Mouse (Mus musculus) MEL (cell line): ENCODE results near the gene Unkl. TPM values are rescaled to one million over a fixed set of nuclear protein-coding genes. Genes with fewer than 3 reads are reported as not detected.
A peak's percentile ranks its signal among the peaks of the same experiment; 100 is the strongest.

ENCODE experiments used
- DNase-seq: peaks from one replicate; pipeline ENCODE4 v3.0.0; 2011; ENCODE audit warnings: low read depth, low spot score
- H3K27ac ChIP-seq: 2 replicates; pipeline ENCODE4 v1.5.1; 2012; ENCODE audit warnings: low read depth, mild to moderate bottlenecking, control low read depth, low read length, moderate library complexity; ENCODE audit not compliant: control insufficient read depth
- H3K27me3 ChIP-seq, 2 experiments: fragments of 150-350 bp in 1 of 2; sonication (generic) in 1 of 2; 2 replicates each; pipeline ENCODE4 v1.6.1; 2012; ENCODE audit warnings: low read length in 2 of 2, mild to moderate bottlenecking in 2 of 2, improper control_type of control experiment in 1 of 2, moderate library complexity in 1 of 2; ENCODE audit not compliant: insufficient read depth in 2 of 2, control insufficient read depth in 1 of 2
- H3K36me3 ChIP-seq, 2 experiments: 2 replicates each; pipeline ENCODE4 v1.6.1; 2012 to 2014; ENCODE audit warnings: low read length in 2 of 2, improper control_type of control experiment in 1 of 2, inconsistent platforms in 1 of 2, mild to moderate bottlenecking in 1 of 2; ENCODE audit not compliant: insufficient read depth in 2 of 2, control insufficient read depth in 1 of 2
- H3K4me1 ChIP-seq, 2 experiments: fragments of 150-350 bp in 1 of 2; sonication (generic) in 1 of 2; 2 replicates each; pipeline ENCODE4 v1.6.1; 2012; ENCODE audit warnings: low read length in 2 of 2, improper control_type of control experiment in 1 of 2, mild to moderate bottlenecking in 1 of 2; ENCODE audit not compliant: insufficient read depth in 2 of 2, control insufficient read depth in 1 of 2
- H3K4me3 ChIP-seq, 2 experiments: fragments of 150-350 bp in 1 of 2; sonication (generic) in 1 of 2; 2 replicates each; pipeline ENCODE4 v1.5.1; 2012; ENCODE audit warnings: low read depth in 2 of 2, low read length in 2 of 2, mild to moderate bottlenecking in 2 of 2, moderate library complexity in 2 of 2, control low read depth in 1 of 2, improper control_type of control experiment in 1 of 2; ENCODE audit not compliant: control insufficient read depth in 1 of 2, insufficient read depth in 1 of 2
- H3K79me2 ChIP-seq: 2 replicates; pipeline ENCODE4 v1.6.1; 2012; ENCODE audit warnings: mild to moderate bottlenecking, low read length, moderate library complexity; ENCODE audit not compliant: control insufficient read depth, poor library complexity, insufficient read depth
- H3K9ac ChIP-seq: 2 replicates; pipeline ENCODE4 v1.6.1; 2012; ENCODE audit warnings: low read depth, mild to moderate bottlenecking, control low read depth, low read length, moderate library complexity; ENCODE audit not compliant: control insufficient read depth, poor library complexity, severe bottlenecking
- H3K9me3 ChIP-seq: fragments of 150-350 bp; sonication (generic); replicated peaks from 2 replicates; pipeline ENCODE4 v1.6.1; 2012; ENCODE audit warnings: mild to moderate bottlenecking, low read length, improper control_type of control experiment, moderate library complexity; ENCODE audit not compliant: insufficient read depth
- BHLHE40 ChIP-seq: IDR thresholded peaks from 2 replicates; pipeline ENCODE4 v1.6.1; 2012; ENCODE audit warnings: low read depth, mild to moderate bottlenecking, inconsistent platforms, low read length, improper control_type of control experiment, borderline replicate concordance
- CHD1 ChIP-seq: IDR thresholded peaks from 2 replicates; pipeline ENCODE4 v1.6.1; 2012; ENCODE audit warnings: low read depth, mild to moderate bottlenecking, inconsistent platforms, low read length, improper control_type of control experiment
- CHD2 ChIP-seq: IDR thresholded peaks from 2 replicates; pipeline ENCODE4 v1.6.1; 2011; ENCODE audit warnings: low read length, improper control_type of control experiment
- CTCF ChIP-seq, 3 experiments: IDR thresholded peaks in 2 of 3; conservative IDR thresholded peaks in 1 of 3; 2 replicates each; pipeline ENCODE4 v1.5.1; 2011 to 2012; ENCODE audit warnings: low read length in 3 of 3, low read depth in 2 of 3, mild to moderate bottlenecking in 2 of 3, improper control_type of control experiment in 1 of 3, inconsistent platforms in 1 of 3, mixed read lengths in 1 of 3, moderate library complexity in 1 of 3; ENCODE audit not compliant: control insufficient read depth in 1 of 3, insufficient read depth in 1 of 3, poor library complexity in 1 of 3, severe bottlenecking in 1 of 3
- E2F4 ChIP-seq: IDR thresholded peaks from 2 replicates; pipeline ENCODE4 v1.6.1; 2011; ENCODE audit warnings: low read depth, low read length, improper control_type of control experiment, borderline replicate concordance
- ELF1 ChIP-seq: IDR thresholded peaks from 2 replicates; pipeline ENCODE4 v1.6.1; 2014; ENCODE audit warnings: low read depth, mild to moderate bottlenecking, inconsistent platforms, low read length, improper control_type of control experiment, moderate library complexity
- EP300 ChIP-seq, 2 experiments: IDR thresholded peaks; 2 replicates each; pipeline ENCODE4 v1.6.1; 2011; ENCODE audit warnings: improper control_type of control experiment in 2 of 2, low read length in 2 of 2, low read depth in 1 of 2, mild to moderate bottlenecking in 1 of 2
- ETS1 ChIP-seq: IDR thresholded peaks from 2 replicates; pipeline ENCODE4 v1.6.1; 2012; ENCODE audit warnings: low read depth, mild to moderate bottlenecking, inconsistent platforms, low read length, improper control_type of control experiment, moderate library complexity
- GABPA ChIP-seq: IDR thresholded peaks from 2 replicates; pipeline ENCODE4 v1.6.1; 2012; ENCODE audit warnings: low read depth, mild to moderate bottlenecking, inconsistent platforms, low read length, improper control_type of control experiment, moderate library complexity
- GATA1 ChIP-seq: IDR thresholded peaks from 2 replicates; pipeline ENCODE4 v1.6.1; 2011; ENCODE audit warnings: low read depth, low read length, improper control_type of control experiment
- HCFC1 ChIP-seq: IDR thresholded peaks from 2 replicates; pipeline ENCODE4 v1.6.1; 2012; ENCODE audit warnings: low read depth, mild to moderate bottlenecking, inconsistent platforms, low read length, improper control_type of control experiment, moderate library complexity
- JUND ChIP-seq: IDR thresholded peaks from 2 replicates; pipeline ENCODE4 v1.6.1; 2011; ENCODE audit warnings: low read depth, mild to moderate bottlenecking, improper control_type of control experiment, low read length
- KAT2A ChIP-seq: conservative IDR thresholded peaks from 2 replicates; pipeline ENCODE4 v1.6.1; 2012; ENCODE audit warnings: low read depth, low read length, improper control_type of control experiment, inconsistent platforms
- MAFK ChIP-seq: IDR thresholded peaks from 2 replicates; pipeline ENCODE4 v1.6.1; 2011; ENCODE audit warnings: low read depth, mild to moderate bottlenecking, low read length, improper control_type of control experiment, borderline replicate concordance
- MAZ ChIP-seq: IDR thresholded peaks from 2 replicates; pipeline ENCODE4 v1.6.1; 2012; ENCODE audit warnings: low read depth, mild to moderate bottlenecking, inconsistent platforms, low read length, improper control_type of control experiment
- MEF2A ChIP-seq: IDR thresholded peaks from 2 replicates; pipeline ENCODE4 v1.6.1; 2014; ENCODE audit warnings: low read depth, mild to moderate bottlenecking, inconsistent platforms, low read length, improper control_type of control experiment; ENCODE audit not compliant: poor library complexity, insufficient replicate concordance, severe bottlenecking; ENCODE audit errors: extremely low read depth
- MXI1 ChIP-seq: IDR thresholded peaks from 2 replicates; pipeline ENCODE4 v1.6.1; 2011; ENCODE audit warnings: mild to moderate bottlenecking, low read depth, low read length, improper control_type of control experiment
- MYB ChIP-seq: IDR thresholded peaks from 2 replicates; pipeline ENCODE4 v1.6.1; 2011; ENCODE audit warnings: mild to moderate bottlenecking, low read depth, low read length, improper control_type of control experiment
- MYC ChIP-seq: IDR thresholded peaks from 2 replicates; pipeline ENCODE4 v1.6.1; 2011; ENCODE audit warnings: low read depth, mild to moderate bottlenecking, low read length, improper control_type of control experiment, moderate library complexity
- NRF1 ChIP-seq: IDR thresholded peaks from 2 replicates; pipeline ENCODE4 v1.6.1; 2014; ENCODE audit warnings: low read depth, mild to moderate bottlenecking, inconsistent platforms, low read length, improper control_type of control experiment, moderate library complexity; ENCODE audit not compliant: poor library complexity, insufficient read depth, severe bottlenecking
- POLR2A ChIP-seq, 2 experiments: IDR thresholded peaks; 2 replicates each; pipeline ENCODE4 v1.6.1; 2011 to 2012; ENCODE audit warnings: low read length in 2 of 2, mild to moderate bottlenecking in 2 of 2, control low read depth in 1 of 2, improper control_type of control experiment in 1 of 2, low read depth in 1 of 2, moderate library complexity in 1 of 2; ENCODE audit not compliant: control insufficient read depth in 1 of 2, insufficient read depth in 1 of 2, poor library complexity in 1 of 2
- POLR2AphosphoS2 ChIP-seq: IDR thresholded peaks from 2 replicates; pipeline ENCODE4 v1.6.1; 2011; ENCODE audit warnings: low read length, improper control_type of control experiment
- POLR2AphosphoS5 ChIP-seq: IDR thresholded peaks from 2 replicates; pipeline ENCODE4 v1.6.1; 2012; ENCODE audit warnings: low read depth, borderline replicate concordance, mild to moderate bottlenecking, inconsistent platforms, low read length, moderate library complexity, mixed read lengths
- RCOR1 ChIP-seq: IDR thresholded peaks from 2 replicates; pipeline ENCODE4 v1.6.1; 2012; ENCODE audit warnings: low read depth, mild to moderate bottlenecking, inconsistent platforms, low read length, improper control_type of control experiment
- SMC3 ChIP-seq: IDR thresholded peaks from 2 replicates; pipeline ENCODE4 v1.6.1; 2011; ENCODE audit warnings: low read depth, low read length, improper control_type of control experiment
- TAL1 ChIP-seq: IDR thresholded peaks from 2 replicates; pipeline ENCODE4 v1.6.1; 2012; ENCODE audit warnings: mild to moderate bottlenecking, inconsistent platforms, low read length, moderate library complexity, mixed read lengths
- TBP ChIP-seq: IDR thresholded peaks from 2 replicates; pipeline ENCODE4 v1.8.0; 2011; ENCODE audit warnings: low read depth, low read length, improper control_type of control experiment
- TCF12 ChIP-seq: IDR thresholded peaks from 2 replicates; pipeline ENCODE4 v1.6.1; 2014; ENCODE audit warnings: low read depth, mild to moderate bottlenecking, inconsistent platforms, low read length, improper control_type of control experiment, moderate library complexity
- UBTF ChIP-seq: IDR thresholded peaks from 2 replicates; pipeline ENCODE4 v1.6.1; 2012; ENCODE audit warnings: low read depth, mild to moderate bottlenecking, inconsistent platforms, low read length, improper control_type of control experiment, moderate library complexity, borderline replicate concordance; ENCODE audit not compliant: insufficient read depth
- USF1 ChIP-seq: IDR thresholded peaks from 2 replicates; pipeline ENCODE4 v1.6.1; 2014; ENCODE audit warnings: low read depth, mild to moderate bottlenecking, inconsistent platforms, low read length, improper control_type of control experiment, moderate library complexity
- USF2 ChIP-seq, 2 experiments: IDR thresholded peaks; 2 replicates each; pipeline ENCODE4 v1.6.1; 2011 to 2012; ENCODE audit warnings: improper control_type of control experiment in 2 of 2, low read length in 2 of 2, borderline replicate concordance in 1 of 2, inconsistent platforms in 1 of 2, low read depth in 1 of 2, mild to moderate bottlenecking in 1 of 2; ENCODE audit not compliant: insufficient read depth in 1 of 2
- ZC3H11A ChIP-seq: IDR thresholded peaks from 2 replicates; pipeline ENCODE4 v1.6.1; 2012; ENCODE audit warnings: low read depth, mild to moderate bottlenecking, inconsistent platforms, low read length, improper control_type of control experiment
- ZKSCAN1 ChIP-seq: IDR thresholded peaks from 2 replicates; pipeline ENCODE4 v1.6.1; 2012; ENCODE audit warnings: low read depth, mild to moderate bottlenecking, inconsistent platforms, low read length, improper control_type of control experiment, moderate library complexity
- ZMIZ1 ChIP-seq: IDR thresholded peaks from 2 replicates; pipeline ENCODE4 v1.6.1; 2012; ENCODE audit warnings: low read depth, mild to moderate bottlenecking, inconsistent platforms, low read length, improper control_type of control experiment, moderate library complexity
- ZNF384 ChIP-seq: IDR thresholded peaks from 2 replicates; pipeline ENCODE4 v1.6.1; 2012; ENCODE audit warnings: low read depth, mild to moderate bottlenecking, inconsistent platforms, low read length, improper control_type of control experiment
- polyA plus RNA-seq, 2 experiments: library from polyadenylated mRNA; stranded (reverse) in 1 of 2; unstranded in 1 of 2; fragments of >175 nt in 1 of 2; fragments of >200 nt in 1 of 2; gene quantifications; 2 replicates each; pipeline versions ENCODE4 v1.2.1 to v1.2.4; 2012; ENCODE audit warnings: low replicate concordance in 2 of 2, low read depth in 1 of 2; ENCODE audit not compliant: insufficient read length in 2 of 2, insufficient read depth in 1 of 2, missing spikeins in 1 of 2
- total RNA-seq: library from RNA; depleted of rRNA; stranded (reverse); fragments of 300-350 nt; gene quantifications from 2 replicates; pipeline ENCODE4 v1.2.3, GENCODE M21; 2012

The Unkl gene
- total and polyA plus RNA-seq, 3 experiments, result 18.0 to 42.4 TPM; not detected in 1

GRCm38 (mm10) chr17:25273706-25274501 lies 85.7 kb downstream of the Unkl start:
- Histone ChIP-seq H3K4me1 (peaks cover 9 to 32% of the 10 kb centered on the region in 2 experiments), H3K79me2 (peaks cover 45% of the 10 kb centered on the region), H3K36me3 (peaks cover 9 to 18% of the 10 kb centered on the region in 2 experiments), H3K27me3 (no peaks in the 10 kb centered on the region), H3K27ac (peak overlapping the region; percentile 96), H3K4me3 (peak overlapping the region; percentile 81 to 91), H3K9me3 (no peaks in the 10 kb centered on the region), H3K9ac (peak overlapping the region; percentile 95)
- DNase-seq, result peak; percentile 99
- no peak for TF ChIP-seq POLR2AphosphoS5
- TF ChIP-seq GABPA, result peak; percentile 95; the same call in 1 of the 2 replicates
- TF ChIP-seq E2F4, result no peak
- TF ChIP-seq MAFK, result no peak
- no peak for TF ChIP-seq ELF1
- TF ChIP-seq ZNF384, result peak; percentile 99
- TF ChIP-seq POLR2A (IDR thresholded peaks at IDR 0.05; ENCODE audit: control insufficient read depth in 1 of 2, insufficient read depth in 1 of 2, low read depth in 1 of 2, low read length in 2 of 2, poor library complexity in 1 of 2), result peak in 1 of 2 experiments; percentile 57; a peak in 1 of 4 replicates
- TF ChIP-seq SMC3, result peak; percentile 36
- TF ChIP-seq JUND, result no peak
- peak; percentile 91 for TF ChIP-seq MYC
- no peak; a peak in 2 of 4 replicates for TF ChIP-seq EP300 (IDR thresholded peaks at IDR 0.05; ENCODE audit: low read depth in 1 of 2, low read length in 2 of 2)
- TF ChIP-seq KAT2A, result peak; percentile 54
- TF ChIP-seq BHLHE40, result peak; percentile 97
- TF ChIP-seq ETS1, result peak; percentile 32
- no peak for TF ChIP-seq UBTF
- TF ChIP-seq TCF12, result peak; percentile 41; the same call in 1 of the 2 replicates
- peak; percentile 75 for TF ChIP-seq USF1
- TF ChIP-seq MAZ, result peak; percentile 92
- TF ChIP-seq TAL1, result no peak
- TF ChIP-seq HCFC1, result peak; percentile 69
- TF ChIP-seq ZMIZ1, result no peak; the same call in 1 of the 2 replicates
- peak; percentile 83 for TF ChIP-seq MXI1
- TF ChIP-seq CHD1, result no peak
- TF ChIP-seq GATA1, result no peak
- TF ChIP-seq ZKSCAN1, result no peak
- TF ChIP-seq CHD2, result peak; percentile 91
- TF ChIP-seq POLR2AphosphoS2, result no peak
- TF ChIP-seq RCOR1, result no peak
- TF ChIP-seq USF2 (IDR thresholded peaks at IDR 0.05; ENCODE audit: borderline replicate concordance in 1 of 2, insufficient read depth in 1 of 2, low read depth in 1 of 2, low read length in 2 of 2), result no peak
- TF ChIP-seq NRF1, result 0 out of 2 replicates have a peak, but pooled peaks have one; percentile 24
- no peak for TF ChIP-seq ZC3H11A
- TF ChIP-seq MEF2A, result no peak
- TF ChIP-seq CTCF (IDR thresholded peaks at IDR 0.05 in 2 of 3, conservative IDR thresholded peaks at IDR 0.05 in 1 of 3; ENCODE audit: control insufficient read depth in 1 of 3, insufficient read depth in 1 of 3, low read depth in 2 of 3, low read length in 3 of 3, poor library complexity in 1 of 3, severe bottlenecking in 1 of 3), result peak; percentile 45 to 69 (median 63)
- no peak for TF ChIP-seq MYB
- TF ChIP-seq TBP, result peak; percentile 23; the same call in 1 of the 2 replicates
